In genomic region chr17:60344656-60345055, GRCm38 (mm10) we compare ENCODE assay signal across 14 mouse cellular contexts.
"Had no signal": no experiment of that assay in that cellular context is flagged by ENCODE, and none has a peak within 500 bp of the region (broad histone marks: within the 10 kb centered on the region; RNA-seq: fewer than 3 reads in every experiment).

No protein-coding gene starts in this region.

- H3K27me3 ChIP-seq: kidney, embryonic 15.5 days; limb, embryonic 12.5 days; liver, embryonic 15.5 days; neural tube, embryonic 15.5 days had no signal

- H3K27ac ChIP-seq: kidney, embryonic 15.5 days; limb, embryonic 12.5 days; liver, embryonic 15.5 days; midbrain, embryonic 10.5 days; neural tube, embryonic 15.5 days; stomach, postnatal 0 days had no signal

- H3K4me1 ChIP-seq: kidney, embryonic 15.5 days; limb, embryonic 12.5 days; liver, embryonic 15.5 days; midbrain, embryonic 10.5 days; neural tube, embryonic 15.5 days had no signal

- H3K4me3 ChIP-seq: kidney, embryonic 15.5 days; limb, embryonic 12.5 days; liver, embryonic 15.5 days; midbrain, embryonic 10.5 days; myocyte; neural tube, embryonic 15.5 days had no signal

- ATAC-seq: lung, postnatal 0 days had no signal

- H3K9ac ChIP-seq: kidney, embryonic 15.5 days; limb, embryonic 12.5 days; liver, embryonic 15.5 days; neural tube, embryonic 15.5 days had no signal

- H3K9me3 ChIP-seq: kidney, embryonic 15.5 days; limb, embryonic 12.5 days; liver, embryonic 15.5 days; midbrain, embryonic 10.5 days; neural tube, embryonic 15.5 days had no signal

- DNase-seq: kidney, postnatal 14 days; liver; lung, adult 2 months; lung, postnatal 36 days; midbrain, embryonic 14.5 days; thymus, postnatal 4 days had no signal

- H3K36me3 ChIP-seq: kidney, embryonic 15.5 days; limb, embryonic 12.5 days; liver, embryonic 15.5 days; midbrain, embryonic 10.5 days; neural tube, embryonic 15.5 days had no signal

- H3K4me2 ChIP-seq: kidney, embryonic 15.5 days; limb, embryonic 12.5 days; liver, embryonic 15.5 days; neural tube, embryonic 15.5 days had no signal
